Mouse (Mus musculus): ENCODE measurements around the gene Prkd3.

DNA sequence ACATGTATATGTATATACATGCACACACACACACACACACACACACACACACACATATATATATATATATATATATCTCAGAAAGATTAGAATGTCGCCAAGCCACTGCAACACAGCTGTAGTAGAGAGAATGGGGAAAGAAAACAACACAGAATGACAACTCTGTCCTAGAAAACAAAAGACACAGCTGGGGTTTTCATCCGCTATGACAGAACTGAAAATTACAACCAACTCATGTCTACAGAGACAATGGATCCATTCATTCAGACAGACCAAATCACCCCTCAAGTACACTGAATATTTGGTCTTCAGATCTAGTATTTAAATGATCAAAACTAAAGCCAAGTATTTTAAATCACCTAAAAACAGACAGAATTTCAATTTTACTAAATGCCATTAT, 26.9 kb downstream of the Prkd3 start:
- TF ChIP-seq POLR2A (IDR thresholded peaks at IDR 0.05; ENCODE audit: borderline replicate concordance, extremely low read depth, insufficient read depth, insufficient read length, poor library complexity, severe bottlenecking) (no peak), CTCF (IDR thresholded peaks at IDR 0.05; ENCODE audit: borderline replicate concordance, extremely low read depth, insufficient read depth, insufficient read length) (no peak)

Data from brain, embryonic 14.5 days (tissue).